Mouse (Mus musculus): ENCODE data around the gene Lamtor2. TPM values are rescaled to one million over a fixed set of nuclear protein-coding genes. Genes with fewer than 3 reads are reported as not detected.

The Lamtor2 gene
- polyA plus RNA-seq, 1 experiment from 2014 or later: 256 TPM

GRCm38 (mm10) chr3:88548180-88548917, 4.5 kb downstream of the Lamtor2 start, which contains the start of gene Rab25:
Gene Rab25 (minus strand): TSS chr3:88548300.
- H3K27me3 ChIP-seq (replicated peaks; ENCODE audit: control insufficient read depth, insufficient read depth, low read length): no peaks in the 10 kb centered on the region
- H3K9ac ChIP-seq (ENCODE audit: low read depth, low read length): peak within 1 kb of the TSS; percentile 65
- H3K4me2 ChIP-seq (ENCODE audit: low read depth, low read length): peak within 1 kb of the TSS; percentile 50
- H3K36me3 ChIP-seq (ENCODE audit: control insufficient read depth, insufficient read depth, low read length): no peaks in the 10 kb centered on the region
- H3K4me1 ChIP-seq (ENCODE audit: control insufficient read depth, insufficient read depth, low read length): peaks cover 14% of the 10 kb centered on the region
- whole genome bisulfite sequencing: 41% methylated on average over 18 of the region's 18 CpGs
- H3K27ac ChIP-seq (ENCODE audit: low read length): peak within 1 kb of the TSS; percentile 75
- peak; percentile 45 for ATAC-seq
- H3K9me3 ChIP-seq (ENCODE audit: control insufficient read depth, low read length): no peaks in the 10 kb centered on the region
- H3K4me3 ChIP-seq (ENCODE audit: low read length): peak within 1 kb of the TSS; percentile 49

- H3K4me2 ChIP-seq (ENCODE audit: low read depth, low read length): peak overlapping the region; percentile 50
- H3K9ac ChIP-seq (ENCODE audit: low read depth, low read length): no peak overlapping the region
- peaks cover 10% of the 10 kb centered on the region for H3K4me1 ChIP-seq (ENCODE audit: control insufficient read depth, insufficient read depth, low read length)
- 0 out of 2 replicates have a peak, but pooled peaks have one; percentile 24 for ATAC-seq
- H3K36me3 ChIP-seq (ENCODE audit: control insufficient read depth, insufficient read depth, low read length): no peaks in the 10 kb centered on the region
- whole genome bisulfite sequencing: 56% methylated on average over 6 of the region's 6 CpGs
- peak overlapping the region; percentile 29 for H3K4me3 ChIP-seq (ENCODE audit: low read length)
- H3K9me3 ChIP-seq (ENCODE audit: control insufficient read depth, low read length): no peaks in the 10 kb centered on the region
- no peak overlapping the region; the same call in 1 of the 2 replicates for H3K27ac ChIP-seq (ENCODE audit: low read length)
- H3K27me3 ChIP-seq (replicated peaks; ENCODE audit: control insufficient read depth, insufficient read depth, low read length): no peaks in the 10 kb centered on the region
These were observed 6.0 kb downstream of the Lamtor2 start for GRCm38 (mm10) chr3:88546674-88547418.

GRCm38 (mm10) chr3:88544955-88545591, 7.8 kb downstream of the Lamtor2 start:
- ATAC-seq: no peak
- no peak overlapping the region for H3K9ac ChIP-seq (ENCODE audit: low read depth, low read length)
- 68% methylated on average over 20 of the region's 20 CpGs for WGBS
- H3K27me3 ChIP-seq (replicated peaks; ENCODE audit: control insufficient read depth, insufficient read depth, low read length): no peaks in the 10 kb centered on the region
- no peak overlapping the region for H3K27ac ChIP-seq (ENCODE audit: low read length)
- no peak overlapping the region for H3K4me3 ChIP-seq (ENCODE audit: low read length)
- no peaks in the 10 kb centered on the region for H3K9me3 ChIP-seq (ENCODE audit: control insufficient read depth, low read length)
- no peak overlapping the region for H3K4me2 ChIP-seq (ENCODE audit: low read depth, low read length)
- H3K36me3 ChIP-seq (ENCODE audit: control insufficient read depth, insufficient read depth, low read length): no peaks in the 10 kb centered on the region
- H3K4me1 ChIP-seq (ENCODE audit: control insufficient read depth, insufficient read depth, low read length): peaks cover 3% of the 10 kb centered on the region; the same call in 1 of the 2 replicates

- Histone ChIP-seq H3K9me3 (ENCODE audit: control insufficient read depth, low read length) (no peaks in the 10 kb centered on the region), H3K4me1 (ENCODE audit: control insufficient read depth, insufficient read depth, low read length) (peaks cover 3% of the 10 kb centered on the region; the same call in 1 of the 2 replicates), H3K4me3 (ENCODE audit: low read length) (no peak overlapping the region), H3K9ac (ENCODE audit: low read depth, low read length) (no peak overlapping the region), H3K27ac (ENCODE audit: low read length) (no peak overlapping the region), H3K27me3 (replicated peaks; ENCODE audit: control insufficient read depth, insufficient read depth, low read length) (no peaks in the 10 kb centered on the region), H3K36me3 (ENCODE audit: control insufficient read depth, insufficient read depth, low read length) (no peaks in the 10 kb centered on the region), H3K4me2 (ENCODE audit: low read depth, low read length) (no peak overlapping the region)
- 48% methylated on average over 5 of the region's 5 CpGs for WGBS
- ATAC-seq: no peak
These were observed 8.4 kb downstream of the Lamtor2 start for GRCm38 (mm10) chr3:88544514-88544913.

- Histone ChIP-seq H3K27me3 (replicated peaks; ENCODE audit: control insufficient read depth, insufficient read depth, low read length) (no peaks in the 10 kb centered on the region), H3K27ac (ENCODE audit: low read length) (no peak overlapping the region), H3K4me1 (ENCODE audit: control insufficient read depth, insufficient read depth, low read length) (peaks cover 5% of the 10 kb centered on the region; the same call in 1 of the 2 replicates), H3K36me3 (ENCODE audit: control insufficient read depth, insufficient read depth, low read length) (no peaks in the 10 kb centered on the region), H3K4me2 (ENCODE audit: low read depth, low read length) (no peak overlapping the region), H3K4me3 (ENCODE audit: low read length) (no peak overlapping the region), H3K9ac (ENCODE audit: low read depth, low read length) (no peak overlapping the region), H3K9me3 (ENCODE audit: control insufficient read depth, low read length) (no peaks in the 10 kb centered on the region)
- 70% methylated on average over 5 of the region's 5 CpGs for WGBS
- ATAC-seq: no peak
These were observed 9.0 kb downstream of the Lamtor2 start for GRCm38 (mm10) chr3:88543651-88544410.

- 78% methylated on average over 8 of the region's 8 CpGs for WGBS
- no peak overlapping the region for H3K9ac ChIP-seq (ENCODE audit: low read depth, low read length)
- no peak overlapping the region for H3K4me2 ChIP-seq (ENCODE audit: low read depth, low read length)
- H3K27me3 ChIP-seq (replicated peaks; ENCODE audit: control insufficient read depth, insufficient read depth, low read length): no peaks in the 10 kb centered on the region
- ATAC-seq: no peak
- peaks cover 4% of the 10 kb centered on the region; the same call in 1 of the 2 replicates for H3K4me1 ChIP-seq (ENCODE audit: control insufficient read depth, insufficient read depth, low read length)
- no peaks in the 10 kb centered on the region for H3K9me3 ChIP-seq (ENCODE audit: control insufficient read depth, low read length)
- H3K4me3 ChIP-seq (ENCODE audit: low read length): no peak overlapping the region
- no peak overlapping the region for H3K27ac ChIP-seq (ENCODE audit: low read length)
- H3K36me3 ChIP-seq (ENCODE audit: control insufficient read depth, insufficient read depth, low read length): no peaks in the 10 kb centered on the region
These were observed 9.7 kb downstream of the Lamtor2 start for GRCm38 (mm10) chr3:88543174-88543573.

- H3K4me3 ChIP-seq (ENCODE audit: low read length): no peak overlapping the region
- H3K9me3 ChIP-seq (ENCODE audit: control insufficient read depth, low read length): no peaks in the 10 kb centered on the region
- no peak for ATAC-seq
- no peaks in the 10 kb centered on the region for H3K27me3 ChIP-seq (replicated peaks; ENCODE audit: control insufficient read depth, insufficient read depth, low read length)
- no peak overlapping the region for H3K4me2 ChIP-seq (ENCODE audit: low read depth, low read length)
- WGBS: 50% methylated on average over 4 of the region's 4 CpGs
- peaks cover 7% of the 10 kb centered on the region; the same call in 1 of the 2 replicates for H3K4me1 ChIP-seq (ENCODE audit: control insufficient read depth, insufficient read depth, low read length)
- no peak overlapping the region for H3K27ac ChIP-seq (ENCODE audit: low read length)
- no peaks in the 10 kb centered on the region for H3K36me3 ChIP-seq (ENCODE audit: control insufficient read depth, insufficient read depth, low read length)
- no peak overlapping the region for H3K9ac ChIP-seq (ENCODE audit: low read depth, low read length)
These were observed 10.4 kb downstream of the Lamtor2 start for GRCm38 (mm10) chr3:88542486-88542885.

- Histone ChIP-seq H3K4me3 (ENCODE audit: low read length) (no peak overlapping the region), H3K4me1 (ENCODE audit: control insufficient read depth, insufficient read depth, low read length) (peaks cover 14% of the 10 kb centered on the region), H3K9me3 (ENCODE audit: control insufficient read depth, low read length) (no peaks in the 10 kb centered on the region), H3K27me3 (replicated peaks; ENCODE audit: control insufficient read depth, insufficient read depth, low read length) (no peaks in the 10 kb centered on the region), H3K9ac (ENCODE audit: low read depth, low read length) (no peak overlapping the region), H3K4me2 (ENCODE audit: low read depth, low read length) (no peak overlapping the region), H3K27ac (ENCODE audit: low read length) (no peak overlapping the region), H3K36me3 (ENCODE audit: control insufficient read depth, insufficient read depth, low read length) (0 out of 2 replicates have a peak, but pooled peaks cover 3% of the 10 kb centered on the region)
- ATAC-seq: no peak
- 67% methylated on average over 7 of the region's 7 CpGs for WGBS
These were observed 11.1 kb downstream of the Lamtor2 start for GRCm38 (mm10) chr3:88541622-88542401.
